Mouse (Mus musculus): ENCODE measurements at regions not wholly inside any gene's neighbourhood (a gene's known extent, or its start where the extent isn't known, plus 50 kb on each side); places are given as distances from the start of the nearest gene placed in this dataset.

DNA sequence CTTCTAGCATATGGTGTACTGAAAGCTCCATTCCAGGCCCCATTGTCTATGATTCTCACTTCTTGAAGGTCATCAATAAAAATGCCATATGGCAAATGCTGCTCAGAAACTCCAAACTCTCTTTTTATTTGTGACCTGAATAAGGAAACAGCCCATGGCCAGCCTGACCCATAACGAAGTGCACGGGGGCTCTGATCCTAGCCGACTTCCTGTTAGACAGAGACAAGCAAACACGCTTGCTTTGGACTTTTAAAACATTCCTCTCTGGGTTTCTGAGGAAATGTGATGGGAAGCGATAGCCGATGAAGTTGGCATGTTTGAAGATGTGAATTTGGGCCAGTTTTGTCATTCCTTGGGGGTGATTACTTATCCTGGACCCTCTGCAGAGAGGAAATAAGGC lies 346.1 kb upstream of the Ddhd1 start:
- TF ChIP-seq CTCF (IDR thresholded peaks at IDR 0.05; ENCODE audit: borderline replicate concordance, insufficient read depth, low read length) (no peak), POLR2A (IDR thresholded peaks at IDR 0.05; ENCODE audit: low read depth, low read length) (no peak)
